Mouse (Mus musculus) monocyte, adult 5-6 weeks (primary cell): ENCODE data around the gene Kl. TPM values are rescaled to one million over a fixed set of nuclear protein-coding genes. Genes with fewer than 3 reads are reported as not detected.

Experiments
- ATAC-seq: fragments of 153-309, 156-312 bp; replicated peaks from 2 replicates; pipeline ENCODE4 v1.8.0; 2017; ENCODE audit warnings: mild to moderate bottlenecking; ENCODE audit not compliant: low TSS enrichment, insufficient number of reproducible peaks, severe bottlenecking, poor library complexity, low FRiP score
- total RNA-seq: library from RNA; stranded (forward); fragments of 200-1000, 200-491, 200-594 nt; gene quantifications from 3 replicates; pipeline ENCODE4 v1.2.3, GENCODE M21; 2017

Gene Kl
- total RNA-seq, 1 experiment from 2014 or later, result not detected

GRCm38 (mm10) chr5:150954791-150955190 lies 2.4 kb downstream of the Kl start:
- no peak for ATAC-seq

GRCm38 (mm10) chr5:150959861-150960260 lies 7.5 kb downstream of the Kl start:
- ATAC-seq, result no peak

- no peak for ATAC-seq
Measured at GRCm38 (mm10) chr5:150961615-150962014, 9.2 kb downstream of the Kl start.

- no peak for ATAC-seq
Measured at GRCm38 (mm10) chr5:150962756-150963155, 10.3 kb downstream of the Kl start.

- no peak for ATAC-seq
Measured at GRCm38 (mm10) chr5:150967925-150968324, 15.5 kb downstream of the Kl start.

GRCm38 (mm10) chr5:150970551-150970950 lies 18.1 kb downstream of the Kl start:
- no peak for ATAC-seq

GRCm38 (mm10) chr5:150971126-150971525 lies 18.7 kb downstream of the Kl start:
- no peak for ATAC-seq

- no peak for ATAC-seq
Measured at GRCm38 (mm10) chr5:150974226-150974625, 21.8 kb downstream of the Kl start.

- ATAC-seq, result no peak
Measured at GRCm38 (mm10) chr5:150977383-150977958, 25.1 kb downstream of the Kl start.

GRCm38 (mm10) chr5:150979341-150980136 lies 27.1 kb downstream of the Kl start:
- ATAC-seq, result no peak

GRCm38 (mm10) chr5:150982082-150982481 lies 29.7 kb downstream of the Kl start:
- no peak for ATAC-seq

GRCm38 (mm10) chr5:150994096-150994495 lies 41.7 kb downstream of the Kl start:
- no peak for ATAC-seq

- ATAC-seq, result no peak
Measured at GRCm38 (mm10) chr5:150996586-150996985, 44.2 kb downstream of the Kl start.

GRCm38 (mm10) chr5:151001111-151001510 lies 48.7 kb downstream of the Kl start:
- no peak for ATAC-seq

- no peak for ATAC-seq
Measured at GRCm38 (mm10) chr5:151002051-151002450, 49.6 kb downstream of the Kl start.

- ATAC-seq, result no peak
Measured at GRCm38 (mm10) chr5:151004216-151004755, 51.9 kb downstream of the Kl start.

- no peak for ATAC-seq
Measured at GRCm38 (mm10) chr5:151018450-151018849, 66.0 kb downstream of the Kl start.

GRCm38 (mm10) chr5:151018959-151019358 lies 66.6 kb downstream of the Kl start:
- no peak for ATAC-seq

- ATAC-seq, result no peak
Measured at GRCm38 (mm10) chr5:151020031-151020820, 67.8 kb downstream of the Kl start.
